ENCODE assay signal across 8 mouse cellular contexts in the genomic region with DNA sequence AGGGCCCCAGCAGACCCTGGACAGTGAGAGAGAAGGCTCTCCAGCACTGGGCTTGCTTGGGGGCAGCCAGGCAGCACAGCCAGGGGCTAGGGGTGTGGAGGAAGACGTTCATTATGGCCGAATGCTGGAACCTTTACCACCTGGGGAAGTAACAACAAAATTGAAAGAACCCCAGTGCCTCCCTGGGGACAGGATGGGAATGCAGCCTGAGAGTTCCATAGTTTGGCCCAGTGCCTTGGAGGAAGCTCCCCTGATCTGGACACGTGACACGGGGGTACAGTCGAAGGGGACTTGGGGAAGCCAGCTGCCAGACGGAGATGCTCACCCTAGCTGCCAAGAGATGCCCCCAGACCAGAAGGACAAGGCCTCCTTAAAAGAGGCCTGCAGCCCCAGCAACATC. TPM values are rescaled to one million over a fixed set of nuclear protein-coding genes. Genes with fewer than 3 reads are reported as not detected.
A peak's percentile ranks its signal among the peaks of the same experiment; 100 is the strongest.
DNase-seq lines count a peak whose midpoint lies in the region; ATAC-seq and TF ChIP-seq lines count a peak whose summit lies in the region.

No protein-coding gene starts in this region.

- no peak for TF ChIP-seq CTCF in spleen, adult 2 months (IDR thresholded peaks at IDR 0.05; ENCODE audit: extremely low read depth, insufficient read depth, insufficient read length, insufficient replicate concordance)

- peak overlapping the region; percentile 98 for H3K4me2 ChIP-seq in stomach, embryonic 16.5 days (ENCODE audit: low read depth, low read length)

- H3K27me3 ChIP-seq in spleen, adult 2 months (ENCODE audit: control insufficient read depth, insufficient read depth, low read length) = no peaks in the 10 kb centered on the region
- H3K27me3 ChIP-seq in limb, embryonic 10.5 days (ENCODE audit: low read depth, poor library complexity, severe bottlenecking) = peaks cover 37% of the 10 kb centered on the region
- H3K27me3 ChIP-seq in stomach, embryonic 16.5 days (ENCODE audit: control insufficient read depth, insufficient read depth, low read length) = no peaks in the 10 kb centered on the region

- no peaks in the 10 kb centered on the region for H3K9me3 ChIP-seq in limb, embryonic 10.5 days (replicated peaks)
- no peaks in the 10 kb centered on the region for H3K9me3 ChIP-seq in stomach, embryonic 16.5 days (replicated peaks; ENCODE audit: control insufficient read depth, low read length)

- no peak for ATAC-seq in stomach, embryonic 16.5 days (ENCODE audit: insufficient read depth, low FRiP score)

- 38% methylated on average over 6 of the region's 6 CpGs for WGBS in spleen, adult 2 months
- WGBS in limb, embryonic 10.5 days = 36% methylated on average over 6 of the region's 6 CpGs
- 58% methylated on average over 6 of the region's 6 CpGs for WGBS in stomach, embryonic 16.5 days

- peaks cover 42% of the 10 kb centered on the region for H3K4me1 ChIP-seq in spleen, adult 2 months (ENCODE audit: control insufficient read depth, insufficient read depth, insufficient read length)
- peaks cover 67% of the 10 kb centered on the region for H3K4me1 ChIP-seq in limb, embryonic 10.5 days
- peaks cover 53% of the 10 kb centered on the region for H3K4me1 ChIP-seq in stomach, embryonic 16.5 days (ENCODE audit: control insufficient read depth, insufficient read depth, low read length)

- no peak for TF ChIP-seq POLR2A in spleen, adult 2 months (IDR thresholded peaks at IDR 0.05; ENCODE audit: low read depth, low read length)

- peaks cover 26% of the 10 kb centered on the region for H3K36me3 ChIP-seq in spleen, adult 2 months (ENCODE audit: control insufficient read depth, insufficient read depth, low read length)
- H3K36me3 ChIP-seq in limb, embryonic 10.5 days = peaks cover 44% of the 10 kb centered on the region
- H3K36me3 ChIP-seq in stomach, embryonic 16.5 days (ENCODE audit: control insufficient read depth, insufficient read depth, low read length) = no peaks in the 10 kb centered on the region

- H3K4me3 ChIP-seq in spleen, adult 2 months (ENCODE audit: extremely low read depth, insufficient read depth, insufficient read length) = peak overlapping the region; percentile 94; the same call in 1 of the 2 replicates
- peak overlapping the region; percentile 79 for H3K4me3 ChIP-seq in limb, embryonic 10.5 days
- peak overlapping the region; percentile 83 for H3K4me3 ChIP-seq in stomach, embryonic 16.5 days (replicated peaks; ENCODE audit: low read length)

- H3K9ac ChIP-seq in stomach, embryonic 16.5 days (ENCODE audit: low read length) = peak overlapping the region; percentile 92; the same call in 1 of the 2 replicates

- peak overlapping the region; percentile 4; the same call in 1 of the 2 replicates for H3K27ac ChIP-seq in spleen, adult 2 months (ENCODE audit: insufficient read depth, low read length)
- H3K27ac ChIP-seq in limb, embryonic 10.5 days = no peak overlapping the region
- no peak overlapping the region; the same call in 1 of the 2 replicates for H3K27ac ChIP-seq in stomach, embryonic 16.5 days (ENCODE audit: low read length)

- peak; percentile 48 for DNase-seq in cerebellum, adult 9-10 months
- no peak for DNase-seq in cerebellum, postnatal 4 days (ENCODE audit: low spot score in 2 of 2)
- DNase-seq in spleen, adult 2 months (ENCODE audit: low read depth in 1 of 2, low spot score in 2 of 2) = no peak
- no peak for DNase-seq in spleen, postnatal 10 days (ENCODE audit: low spot score in 2 of 2)
- DNase-seq in limb, embryonic 10.5 days (ENCODE audit: low spot score) = no peak
- no peak for DNase-seq in urinary bladder, adult 2 months (ENCODE audit: low spot score)
- no peak for DNase-seq in adrenal gland, adult 8-10 months

RNA-seq across cellular contexts. Expression of a gene that starts 3.3 kb away (rescaled TPM):
- polyA plus RNA-seq in spleen, adult 2 months (2012; rRNA removed) = 22.9 and 24.7 TPM in 2 replicates
- 6.2 and 10.1 TPM in 2 replicates for polyA plus RNA-seq in limb, embryonic 10.5 days (2016; fragmentation: Nextera tagmentation; extraction: Ambion mirVana)
- 6.0 and 7.2 TPM in 2 replicates for polyA plus RNA-seq in stomach, embryonic 16.5 days (2015; fragmentation: Nextera tagmentation; extraction: Ambion mirVana)
- 25.7 and 54.9 TPM in 2 replicates for polyA plus RNA-seq in urinary bladder, adult 2 months (2012; rRNA removed)
- 10 to 100 TPM; 64.4 to 99.3 (median 78.9) TPM for total RNA-seq in adrenal gland, adult 8-10 months (2022)
